Mouse (Mus musculus) spleen, adult 10 weeks (tissue): Measurements from ENCODE around the gene Sidt2. TPM values are rescaled to one million over a fixed set of nuclear protein-coding genes. Genes with fewer than 3 reads are reported as not detected.

Source experiments
- polyA plus RNA-seq: library from polyadenylated mRNA; stranded (reverse); fragments of 350-450 nt; fragmentation: Illumina TruSeq; extraction: RNeasy Lipid Tissue Mini Kit (QIAGEN cat#74804); gene quantifications from one replicate; pipeline ENCODE4 v1.2.3, GENCODE M21; 2015; ENCODE audit warnings: low replicate concordance; ENCODE audit not compliant: insufficient read depth

The Sidt2 gene
- 59.0 TPM for polyA plus RNA-seq

DNA sequence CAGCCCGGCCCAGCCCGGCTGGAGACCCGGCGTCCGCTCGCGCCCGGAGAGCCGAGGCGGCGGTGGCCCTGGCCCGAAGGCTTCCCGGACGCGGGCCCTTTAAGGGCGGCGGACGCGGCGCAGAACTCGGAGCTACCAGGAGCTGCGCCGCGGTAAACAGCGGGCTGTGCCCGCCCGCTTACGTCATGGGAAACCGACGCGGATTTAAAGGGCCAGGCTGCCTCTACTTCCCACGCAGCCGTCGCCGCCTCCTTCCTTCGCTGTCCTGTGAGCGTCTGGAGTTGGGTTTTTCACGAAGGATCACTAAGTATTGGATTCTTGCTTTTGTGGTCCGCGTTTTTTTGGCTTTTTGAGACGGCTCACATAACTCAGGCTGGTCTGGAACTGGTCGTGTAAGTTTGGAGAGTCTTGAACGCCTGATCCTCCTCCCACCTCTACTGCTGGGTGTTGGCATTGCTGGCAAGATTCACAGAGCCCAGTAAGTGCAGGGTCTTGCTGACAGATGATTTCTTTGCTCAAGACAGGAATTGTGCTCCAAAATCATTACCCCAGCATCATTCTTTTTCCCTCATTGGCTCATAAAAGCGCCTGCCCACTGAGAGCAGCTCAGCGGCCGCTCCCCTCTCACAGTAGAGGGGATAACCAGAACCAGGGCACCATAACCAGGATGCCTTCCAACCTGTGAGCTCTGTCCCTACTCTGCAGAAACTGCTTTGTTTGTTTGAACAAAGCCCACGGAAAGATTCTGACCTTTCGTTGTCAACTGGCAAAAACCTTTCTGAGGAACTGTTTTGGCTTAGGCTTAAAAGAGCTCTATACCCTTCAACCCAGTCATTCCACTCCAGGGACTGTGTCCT lies at the start of gene Sidt2:
Sidt2 (minus strand) TSS at position 152 of the 857 bp plus-strand sequence.

DNA sequence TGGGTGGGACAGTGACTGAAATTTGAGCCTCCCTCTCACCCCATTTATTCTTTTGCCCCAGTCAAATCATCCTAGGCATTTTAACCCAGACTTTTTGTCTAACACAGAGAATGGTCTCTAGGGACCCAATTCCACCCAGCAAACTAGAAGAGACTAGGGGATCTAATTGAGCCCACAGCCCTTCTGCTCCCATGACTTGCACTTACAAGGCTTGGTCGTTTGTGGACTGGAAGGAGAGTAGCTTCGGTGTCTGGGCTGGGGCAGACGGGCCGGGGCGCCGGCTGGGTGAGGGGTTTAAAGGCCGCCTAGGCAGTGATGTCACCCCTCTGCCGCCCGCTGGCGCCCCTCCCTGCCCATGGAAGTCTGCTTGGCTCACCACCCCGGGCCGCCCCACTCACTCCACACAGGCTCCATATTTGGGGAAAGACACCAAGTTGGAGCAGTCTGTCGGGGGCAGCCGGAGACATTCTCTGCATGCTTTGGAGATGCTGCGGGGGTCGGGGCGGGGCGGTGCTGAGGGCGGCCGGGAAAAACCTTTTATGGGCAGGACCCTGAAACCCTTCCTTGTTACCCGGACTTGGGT lies 19.3 kb downstream of the Sidt2 start, which contains the start of gene Tagln:
Tagln (minus strand) TSS at position 431 of the 583 bp plus-strand sequence.

DNA sequence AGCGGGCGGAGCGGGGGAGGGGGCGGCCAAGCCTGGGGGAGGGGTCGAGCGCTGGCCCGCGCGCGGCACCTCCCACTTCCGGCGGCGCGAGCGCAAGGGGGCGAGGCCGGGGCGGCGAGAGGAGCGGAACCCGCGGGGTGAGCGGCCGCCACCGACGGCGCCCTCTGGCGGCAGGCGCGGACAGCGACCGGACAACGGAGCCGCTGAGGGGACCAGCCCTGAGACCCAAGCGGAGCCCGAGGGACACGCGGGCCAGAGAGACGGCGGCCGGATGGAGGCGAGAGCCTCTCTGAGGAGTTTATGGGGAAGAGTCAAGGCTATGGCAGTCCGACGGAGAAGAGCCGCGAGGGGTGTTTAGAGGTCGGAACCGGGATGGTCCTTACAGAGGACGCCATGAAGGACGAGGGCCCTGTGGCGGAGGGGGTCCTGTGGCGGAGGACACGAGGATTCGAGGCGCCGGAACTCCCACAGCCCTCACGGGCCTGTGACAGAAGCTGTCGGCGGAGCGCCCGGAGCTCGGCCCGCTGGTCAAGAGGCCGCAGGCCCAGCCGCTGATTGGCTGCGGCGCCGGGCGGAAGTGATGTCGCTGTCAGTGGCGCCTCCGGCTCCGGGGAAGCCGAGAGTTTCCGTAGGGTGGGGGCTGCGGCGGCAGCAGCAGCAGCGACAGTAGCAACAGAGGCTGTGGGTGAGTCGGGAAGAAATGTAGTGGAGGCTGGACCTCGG lies 48.5 kb downstream of the Sidt2 start, which contains the start of the genes Pcsk7 and Rnf214:
Pcsk7 (plus strand) TSS at position 143 of the 723 bp plus-strand sequence.
Rnf214 (minus strand) TSS at position 557 of the 723 bp plus-strand sequence.

Other genes starting within 250 kb of the Sidt2 start
- 9.8 TPM for gene Cep164, start 126.6 kb downstream of the Sidt2 start, polyA plus RNA-seq
- gene Bace1, start 116.7 kb downstream of the Sidt2 start, polyA plus RNA-seq = 5.7 TPM
- gene Pcsk7, start 48.8 kb downstream of the Sidt2 start, polyA plus RNA-seq = 22.6 TPM
- 34.1 TPM for gene Rnf214, start 48.3 kb downstream of the Sidt2 start, polyA plus RNA-seq
- gene Tagln, start 19.2 kb downstream of the Sidt2 start, polyA plus RNA-seq = 124 TPM
- 54.5 TPM for gene Pafah1b2, start 57.4 kb upstream of the Sidt2 start, polyA plus RNA-seq
- gene Sik3, start 57.6 kb upstream of the Sidt2 start, polyA plus RNA-seq = 17.3 TPM